Mouse (Mus musculus) spleen, postnatal 4 days (tissue): ENCODE results near the gene Myo16.

Experiments used
- DNase-seq, 2 experiments: peaks; one replicate each; pipeline ENCODE4 v3.0.0; 2022; ENCODE audit warnings: low spot score in 2 of 2

The Myo16 gene

DNA sequence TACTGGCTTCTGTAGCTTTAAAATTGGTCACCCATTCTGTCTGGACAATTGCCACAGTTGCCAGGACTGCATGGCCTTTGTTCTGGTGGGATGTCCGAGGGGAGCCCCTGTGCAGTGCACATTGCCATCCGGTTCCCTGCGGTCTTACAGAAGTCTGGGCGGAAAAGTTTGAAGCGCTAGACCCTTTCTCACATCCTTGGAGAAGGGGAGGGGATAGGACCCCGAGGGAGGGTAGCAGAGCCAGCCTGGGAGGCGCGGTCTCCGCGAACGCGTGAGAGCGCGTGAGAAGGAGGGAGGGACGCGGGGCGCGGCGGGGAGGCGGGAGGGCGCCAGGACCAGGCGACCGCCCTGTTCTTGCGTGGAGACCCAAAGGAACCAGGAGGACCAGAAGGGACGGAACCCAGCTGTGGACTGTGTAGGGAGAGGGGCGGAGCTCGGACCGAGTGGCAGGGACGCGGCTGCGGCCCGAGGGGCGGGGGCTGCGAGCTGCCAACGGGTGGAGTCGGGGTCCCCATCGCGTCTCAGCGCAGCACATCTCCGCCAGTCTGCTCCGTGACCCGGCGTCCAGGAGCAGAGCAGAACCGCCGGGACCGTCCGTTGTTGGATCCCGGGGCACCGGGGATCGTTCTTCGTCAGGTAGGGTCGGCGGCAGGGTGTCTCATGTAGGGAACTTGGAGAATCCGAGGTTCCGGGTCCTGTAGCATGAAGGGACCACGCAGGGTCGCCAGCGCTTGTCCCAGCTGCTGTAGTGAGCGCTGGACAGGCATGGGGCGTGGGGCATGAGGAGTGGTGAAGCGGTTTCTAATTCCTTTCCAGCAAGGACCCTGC lies at the start of gene Myo16:
Myo16 (plus strand) TSS at position 301 of the 828 bp plus-strand sequence.
- no peak for DNase-seq

DNA sequence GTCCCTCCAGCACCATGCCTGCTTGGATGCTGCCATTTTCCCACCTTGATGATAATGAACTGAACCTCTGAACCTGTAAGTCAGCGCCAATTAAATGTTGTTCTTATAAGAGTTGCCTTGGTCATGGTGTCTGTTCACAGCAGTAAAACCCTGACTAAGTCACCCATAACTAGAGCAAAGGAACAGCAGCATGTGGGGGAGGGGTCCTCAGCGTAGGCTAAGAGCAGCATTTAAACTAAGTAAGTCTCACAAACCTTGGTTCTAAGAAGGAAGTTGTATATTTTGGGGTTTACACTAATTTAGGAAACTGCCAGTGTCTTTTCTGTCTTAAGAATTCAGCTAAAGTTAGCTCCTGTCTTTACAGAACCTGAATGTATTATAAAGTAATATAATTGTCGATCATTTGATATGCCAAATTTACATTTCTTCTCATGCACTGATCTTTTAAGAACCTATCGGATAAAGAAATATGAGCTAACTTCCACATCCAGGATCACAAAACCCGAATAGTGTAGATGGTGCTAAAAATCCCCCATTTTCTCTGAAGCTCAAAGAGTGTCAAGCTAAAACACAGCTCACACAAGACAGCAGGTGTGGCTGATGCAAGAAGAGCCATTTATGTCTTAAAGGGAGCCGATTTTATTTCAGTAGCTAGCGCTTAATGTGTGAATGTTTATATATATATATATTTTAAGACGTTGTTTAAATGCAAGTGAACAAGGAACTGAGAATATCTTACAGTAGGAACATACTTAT lies 45.0 kb upstream of the Myo16 start:
- peak in 1 of 2 experiments; percentile 19 for DNase-seq

DNA sequence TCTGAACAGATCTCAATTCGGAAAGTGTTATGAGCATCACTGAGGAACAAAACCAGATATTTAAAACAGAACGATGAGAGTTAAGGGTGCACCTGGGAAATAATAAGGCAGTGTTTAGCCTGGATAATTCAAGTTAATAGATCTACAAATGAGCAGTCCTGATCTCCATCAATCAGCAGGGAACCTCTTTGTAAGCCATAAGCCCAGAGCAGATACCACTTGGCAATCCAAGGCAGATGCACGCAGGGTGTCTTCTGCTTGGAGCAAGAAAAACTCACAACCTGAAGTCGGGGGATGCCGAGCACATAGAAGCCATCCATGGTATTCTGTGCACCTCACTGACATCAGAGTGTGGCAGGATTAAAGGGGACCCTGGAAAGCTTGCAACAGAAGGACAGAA lies 31.0 kb upstream of the Myo16 start:
- DNase-seq = no peak

- DNase-seq = no peak
These were observed 30.3 kb upstream of the Myo16 start for GRCm38 (mm10) chr8:10123412-10123811.

DNA sequence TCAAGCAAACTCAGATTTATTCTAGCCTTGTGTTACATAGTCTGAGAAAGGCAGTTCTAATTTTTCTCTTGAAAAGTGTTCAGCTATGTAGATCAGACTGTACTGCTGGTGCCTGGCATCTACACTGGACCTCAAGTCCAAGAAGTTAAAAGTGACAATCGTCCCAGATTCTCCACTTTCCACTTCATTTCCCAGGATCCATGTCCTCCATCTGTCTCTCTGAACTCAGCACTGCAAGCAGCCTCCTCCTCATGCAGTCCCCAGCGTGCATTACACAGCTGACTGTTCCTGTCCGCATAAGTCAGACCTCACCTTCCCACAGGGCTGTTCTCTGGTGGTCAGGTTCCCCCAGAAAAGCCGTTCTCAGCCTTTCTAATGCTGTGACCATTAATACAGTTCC lies 28.0 kb upstream of the Myo16 start:
- DNase-seq = no peak

DNA sequence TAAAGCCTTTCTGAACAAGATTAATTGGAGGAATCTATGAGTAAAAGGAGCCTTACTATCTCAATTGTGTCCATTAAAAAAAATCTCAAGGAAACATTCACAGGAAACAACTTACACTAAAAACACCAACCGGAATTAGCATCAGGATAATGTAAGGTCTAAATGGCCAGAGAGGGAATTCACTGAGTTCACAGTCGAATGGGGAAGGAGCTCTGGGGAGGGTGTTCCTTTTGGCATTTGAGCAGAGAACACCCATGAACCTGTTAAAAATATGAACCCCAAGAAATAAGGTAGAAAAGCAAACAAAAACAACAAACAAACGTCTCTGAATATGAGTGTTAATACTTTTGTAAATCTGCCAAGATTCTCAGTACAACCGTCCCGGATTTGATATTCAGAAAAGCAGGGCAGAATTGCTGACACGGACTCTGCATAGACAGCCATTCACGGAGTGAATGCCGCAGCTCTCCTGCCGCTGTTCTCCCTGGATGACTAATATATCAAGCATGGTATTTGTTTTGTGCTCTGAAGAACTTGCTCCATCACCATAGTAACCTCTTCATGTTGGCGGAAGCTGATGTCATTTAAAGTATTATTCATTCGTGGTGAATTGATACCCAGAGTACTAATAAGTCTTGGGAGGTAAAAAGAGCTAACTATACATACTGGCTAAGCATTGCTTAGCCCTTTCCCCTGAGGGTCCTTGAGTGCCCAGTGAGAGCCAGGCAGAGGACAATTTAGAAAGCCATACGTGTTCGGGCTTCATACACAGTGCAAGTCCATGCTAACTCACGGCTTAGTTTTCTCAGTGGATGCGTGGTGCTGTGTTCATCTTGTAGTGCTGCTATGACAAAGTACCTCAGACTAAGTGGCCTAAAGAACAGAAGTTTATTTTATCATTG lies 22.9 kb upstream of the Myo16 start:
- no peak for DNase-seq

- no peak for DNase-seq
These were observed 14.2 kb upstream of the Myo16 start for GRCm38 (mm10) chr8:10139536-10139935.

DNA sequence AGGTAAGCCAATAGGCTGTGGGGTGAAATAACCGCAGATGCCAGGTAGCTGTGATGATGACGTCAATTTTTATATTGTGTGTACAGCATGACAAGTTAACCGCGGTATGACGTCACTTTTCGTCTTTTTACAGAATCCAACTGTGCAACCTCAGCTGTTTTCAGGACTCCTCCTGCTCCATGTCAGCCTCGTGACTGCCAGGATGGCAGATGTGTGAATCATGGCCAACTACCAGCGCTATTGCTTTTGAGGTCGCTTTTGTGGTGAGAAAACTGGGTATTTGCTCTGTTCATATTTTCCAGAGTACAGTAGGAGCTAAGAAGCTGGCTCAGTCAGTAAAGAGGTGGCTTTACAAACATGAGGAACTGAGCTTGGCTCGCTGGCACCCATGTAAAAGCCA lies 9.8 kb upstream of the Myo16 start:
- DNase-seq = no peak

DNA sequence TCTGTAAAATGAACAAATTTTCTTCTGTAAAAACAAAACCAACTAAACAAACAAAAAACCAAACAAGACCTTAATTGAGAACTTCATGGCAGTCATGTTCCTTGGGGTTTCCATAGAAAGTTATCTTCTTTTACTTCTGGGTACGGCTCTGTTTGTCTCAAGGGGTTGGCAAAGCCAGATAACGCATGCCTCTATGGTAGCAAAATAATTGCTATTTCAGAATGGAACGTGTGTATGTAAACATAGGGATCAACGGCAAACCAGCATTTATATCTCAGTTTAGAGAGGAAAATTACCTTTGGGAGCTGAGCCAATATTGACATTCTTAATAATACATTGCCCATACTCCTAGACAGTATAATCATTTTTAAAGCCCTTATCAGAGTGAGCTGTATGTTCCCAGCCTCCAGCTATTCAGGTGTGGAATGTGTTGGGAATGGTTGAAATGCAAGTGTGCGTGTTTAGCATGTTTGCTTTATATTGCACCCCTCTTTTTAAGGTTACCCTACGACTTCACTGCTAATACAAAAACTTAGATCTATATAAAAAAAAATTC lies 1.9 kb upstream of the Myo16 start:
- DNase-seq = no peak

GRCm38 (mm10) chr8:10154439-10154745 lies 681 bp downstream of the Myo16 start:
- DNase-seq = no peak

DNA sequence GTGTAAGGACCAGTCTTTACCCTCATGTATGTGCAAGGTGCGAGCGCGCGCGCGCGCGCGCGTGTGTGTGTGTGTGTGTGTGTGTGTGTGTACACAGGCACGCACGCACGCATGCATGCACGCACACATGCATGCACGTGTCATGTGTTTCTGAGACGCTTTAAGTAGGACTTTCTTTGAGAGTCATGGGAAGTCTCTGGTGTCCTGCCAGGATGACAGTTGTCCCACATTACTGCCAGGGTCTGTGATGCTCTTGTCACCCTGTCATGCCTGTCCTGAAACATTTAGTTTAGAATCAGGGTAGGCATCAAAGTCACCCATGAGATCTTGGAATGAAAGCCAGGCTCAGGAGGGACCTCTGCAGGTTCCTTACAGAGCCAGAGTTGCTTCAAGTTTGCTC lies 1.4 kb downstream of the Myo16 start:
- no peak for DNase-seq

- no peak for DNase-seq
These were observed 7.4 kb downstream of the Myo16 start for GRCm38 (mm10) chr8:10161106-10161505.

DNA sequence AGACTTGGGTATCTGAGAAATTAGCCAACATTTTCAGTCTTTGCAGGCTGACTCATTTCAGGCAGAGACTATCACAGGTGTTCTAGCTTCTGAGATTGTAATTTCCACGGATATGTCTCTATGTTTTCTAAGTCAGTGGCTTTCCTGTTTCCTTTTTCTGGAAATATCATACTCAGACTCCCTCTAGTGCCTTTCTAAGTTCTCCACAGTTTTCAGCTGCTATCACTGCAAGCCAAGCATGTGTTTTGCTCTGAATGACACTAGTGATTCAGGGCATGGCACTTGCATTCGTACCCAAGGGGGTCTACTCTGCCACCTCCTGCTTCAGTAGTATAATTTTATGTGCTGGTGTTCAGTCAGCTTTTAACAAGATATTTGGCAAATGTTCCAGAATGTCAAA lies 11.2 kb downstream of the Myo16 start:
- DNase-seq = no peak

DNA sequence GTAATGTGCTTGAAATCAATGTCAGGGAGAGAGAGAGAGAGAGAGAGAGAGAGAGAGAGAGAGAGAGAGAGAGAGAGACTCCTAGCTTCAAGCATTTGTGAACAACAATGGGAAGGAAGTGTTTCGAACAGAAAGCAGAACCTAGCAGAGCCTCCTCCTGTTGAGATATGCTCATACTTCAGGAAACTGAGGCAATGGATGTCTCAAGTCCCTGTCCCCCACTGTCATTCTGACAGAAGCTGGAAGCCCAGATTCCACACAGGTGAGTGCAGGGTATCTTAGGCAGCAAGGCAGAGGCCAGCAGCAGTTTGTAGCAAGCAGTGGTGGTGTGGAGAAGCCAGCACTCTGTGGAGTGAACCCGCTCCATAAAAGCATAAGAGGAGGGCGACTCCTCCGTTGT lies 14.6 kb downstream of the Myo16 start:
- DNase-seq = no peak

GRCm38 (mm10) chr8:10169894-10170293 lies 16.2 kb downstream of the Myo16 start:
- DNase-seq = no peak

GRCm38 (mm10) chr8:10171321-10171720 lies 17.6 kb downstream of the Myo16 start:
- DNase-seq = no peak

DNA sequence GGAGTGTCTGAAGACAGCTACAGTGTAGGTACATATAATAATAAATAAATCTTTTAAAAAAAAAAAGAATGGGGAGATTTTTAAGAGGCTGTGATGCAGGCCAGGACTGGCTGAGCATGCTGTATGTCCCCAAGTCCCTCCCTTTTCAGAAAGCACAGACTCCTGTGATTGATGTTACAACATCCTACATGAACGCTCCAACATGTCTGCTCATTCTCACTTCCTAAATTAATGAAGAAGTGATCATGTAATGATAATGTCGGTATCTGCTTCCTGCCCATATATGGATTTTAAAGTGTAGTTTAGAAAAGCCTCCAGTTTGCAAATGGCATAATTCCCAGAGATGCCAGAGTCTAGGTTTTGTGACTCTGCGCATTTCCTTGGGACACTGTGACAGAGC lies 18.6 kb downstream of the Myo16 start:
- DNase-seq = no peak

GRCm38 (mm10) chr8:10173033-10173747 lies 19.5 kb downstream of the Myo16 start:
- DNase-seq = no peak

GRCm38 (mm10) chr8:10174201-10174840 lies 20.6 kb downstream of the Myo16 start:
- no peak for DNase-seq

DNA sequence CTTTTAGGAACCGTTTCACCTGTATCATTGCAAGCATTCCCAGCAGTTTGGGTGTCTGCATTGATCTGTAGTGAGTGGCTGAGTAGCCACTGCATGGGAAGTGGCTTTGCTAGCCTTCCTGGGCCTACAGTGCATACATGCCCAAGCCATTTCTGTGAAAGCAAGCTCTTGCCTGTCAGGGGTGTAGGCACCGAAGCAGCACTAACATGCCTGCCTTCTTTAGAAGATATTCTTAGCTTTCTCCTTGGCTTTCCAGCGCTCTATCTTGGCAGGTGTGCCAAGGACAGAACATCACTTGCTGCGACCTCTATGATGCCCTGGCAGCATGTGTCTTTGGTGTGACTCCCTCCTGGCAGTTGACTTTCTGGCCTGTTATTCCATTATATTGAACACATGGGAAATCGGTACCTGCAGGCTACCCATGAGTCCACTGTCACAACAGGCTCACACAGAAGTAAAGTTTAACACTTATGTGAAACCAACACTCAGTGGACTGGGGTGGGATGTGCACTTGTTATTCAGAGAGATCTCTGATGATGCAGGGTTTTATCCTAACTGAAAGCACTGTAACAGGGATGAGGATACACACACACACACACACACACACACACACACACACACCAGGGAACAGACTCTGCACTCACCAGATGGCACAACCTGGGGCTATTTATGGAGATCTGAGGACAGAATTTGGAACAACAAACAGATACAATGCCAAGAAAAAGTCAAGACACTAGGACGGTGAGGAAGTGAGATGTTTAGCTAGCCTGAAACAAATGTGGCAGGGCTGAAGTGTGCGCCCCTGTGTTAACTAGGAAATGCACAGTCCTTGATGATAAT lies 21.4 kb downstream of the Myo16 start:
- DNase-seq = no peak
